Mouse (Mus musculus) small intestine, adult 2 months (tissue): ENCODE measurements around the gene Ice2.

Experiments used
- CTCF ChIP-seq: fragments of 200-500 bp; IDR thresholded peaks from 2 replicates; pipeline ENCODE4 v1.5.1; 2012; ENCODE audit warnings: low read depth, mild to moderate bottlenecking, control low read depth, inconsistent platforms, low read length, moderate library complexity, mixed read lengths; ENCODE audit not compliant: insufficient replicate concordance, insufficient read length; ENCODE audit errors: extremely low read depth
- POLR2A ChIP-seq: fragments of 200-500 bp; IDR thresholded peaks from 2 replicates; pipeline ENCODE4 v1.6.1; 2012; ENCODE audit warnings: low read depth, mild to moderate bottlenecking, control low read depth, inconsistent platforms, low read length, moderate library complexity

DNA sequence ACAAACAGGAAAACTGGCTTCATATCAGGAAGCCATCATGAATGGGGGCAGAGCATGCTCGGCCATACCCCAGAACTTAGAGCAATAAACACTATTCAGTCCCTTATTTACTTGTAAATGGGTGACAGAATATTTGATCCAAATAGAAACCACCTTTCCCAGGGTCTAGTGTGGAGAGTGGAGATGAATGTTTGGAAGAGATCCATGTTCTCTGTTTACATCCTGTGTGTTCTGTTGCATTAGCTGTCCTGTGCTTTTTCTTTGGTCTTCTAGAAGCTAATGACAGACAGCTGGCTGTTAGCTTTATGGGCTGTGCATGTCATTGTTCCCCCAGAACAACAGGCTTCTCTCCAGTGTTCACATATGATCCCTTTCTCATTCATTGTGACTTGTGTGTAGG, 12.8 kb upstream of the Ice2 start:
- no peak for TF ChIP-seq CTCF
- no peak for TF ChIP-seq POLR2A
